Mouse (Mus musculus) heart, embryonic 16.5 days (tissue): ENCODE data around the gene Hivep3. TPM values are rescaled to one million over a fixed set of nuclear protein-coding genes. Genes with fewer than 3 reads are reported as not detected.

Experiments
- ATAC-seq: fragments of 200-750 bp; cut with Nextera tagmentation; replicated peaks from 2 replicates; pipeline ENCODE4 v1.8.0; 2017; ENCODE audit warnings: moderate number of reproducible peaks; ENCODE audit not compliant: insufficient read depth, low FRiP score; ENCODE audit errors: extremely low read depth
- H3K27ac ChIP-seq: fragments of 300-500 bp; sonication (generic); 2 replicates; pipeline ENCODE4 v1.5.1; 2014; ENCODE audit warnings: mild to moderate bottlenecking, low read length, control low read depth, moderate library complexity
- H3K27me3 ChIP-seq: fragments of 300-500 bp; sonication (generic); 2 replicates; pipeline ENCODE4 v1.6.1; 2014; ENCODE audit warnings: low read length, mixed read lengths; ENCODE audit not compliant: control insufficient read depth, insufficient read depth
- H3K36me3 ChIP-seq: fragments of 300-500 bp; sonication (generic); 2 replicates; pipeline ENCODE4 v1.6.1; 2014; ENCODE audit not compliant: control insufficient read depth, insufficient read depth
- H3K4me1 ChIP-seq: fragments of 300-500 bp; sonication (generic); 2 replicates; pipeline ENCODE4 v1.6.1; 2014; ENCODE audit warnings: low read length, mixed read lengths; ENCODE audit not compliant: control insufficient read depth, insufficient read depth
- H3K4me2 ChIP-seq: fragments of 300-500 bp; sonication (generic); 2 replicates; pipeline ENCODE4 v1.6.1; 2014; ENCODE audit warnings: low read depth, mild to moderate bottlenecking, control low read depth, low read length
- H3K4me3 ChIP-seq: fragments of 300-500 bp; sonication (generic); 2 replicates; pipeline ENCODE4 v1.5.1; 2014; ENCODE audit warnings: mild to moderate bottlenecking, control low read depth, low read length
- H3K9ac ChIP-seq: fragments of 300-500 bp; sonication (generic); 2 replicates; pipeline ENCODE4 v1.6.1; 2014; ENCODE audit warnings: low read length, control low read depth
- H3K9me3 ChIP-seq: fragments of 300-500 bp; sonication (generic); replicated peaks from 2 replicates; pipeline ENCODE4 v1.6.1; 2016; ENCODE audit warnings: low read length; ENCODE audit not compliant: control insufficient read depth
- WGBS: fragments of 180-500 bp; shearing (Covaris S2); extraction: QIAGEN DNeasy Blood & Tissue Kit; methylation state at CpG from one replicate; pipeline ENCODE4 v1.1.7; 2014; 5-methylcytosine and 5-hydroxymethylcytosine counted together
- polyA plus RNA-seq: library from polyadenylated mRNA; unstranded; fragments of >200 nt; fragmentation: Nextera tagmentation; extraction: Ambion mirVana; gene quantifications from 2 replicates; pipeline ENCODE4 v1.2.1, GENCODE M21; 2015

The Hivep3 gene
- polyA plus RNA-seq, 1 experiment from 2014 or later, result 9.4 TPM

- H3K9ac ChIP-seq, result no peak overlapping the region
- ATAC-seq, result no peak
- WGBS, result 30% methylated on average over 4 of the region's 4 CpGs
- H3K4me2 ChIP-seq, result no peak overlapping the region
- H3K27me3 ChIP-seq, result no peaks in the 10 kb centered on the region; the same call in 1 of the 2 replicates
- H3K4me3 ChIP-seq, result no peak overlapping the region
- H3K9me3 ChIP-seq, result no peaks in the 10 kb centered on the region
- no peaks in the 10 kb centered on the region; the same call in 1 of the 2 replicates for H3K4me1 ChIP-seq
- H3K36me3 ChIP-seq, result no peaks in the 10 kb centered on the region
- H3K27ac ChIP-seq, result no peak overlapping the region
Observed at GRCm38 (mm10) chr4:119914194-119914593, 180.6 kb downstream of the Hivep3 start.

DNA sequence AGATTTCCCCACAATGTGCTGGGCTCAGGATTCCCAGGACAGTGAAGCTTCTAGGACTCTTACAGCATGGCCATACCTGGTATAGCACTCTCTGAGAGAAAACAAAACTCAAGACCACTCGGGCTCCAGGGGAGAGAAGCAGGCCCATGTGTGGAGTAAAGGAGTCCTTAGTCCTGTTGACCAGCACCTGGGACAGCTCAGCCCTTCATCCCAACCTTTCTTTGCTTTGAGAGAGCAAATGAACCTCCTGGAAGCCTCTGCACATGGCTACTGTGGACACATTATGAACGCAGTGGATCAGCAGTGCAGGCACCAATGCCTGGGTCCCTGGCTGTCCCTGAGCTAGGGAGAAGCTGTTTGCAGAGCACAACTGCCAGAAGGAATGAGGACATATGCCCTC, 181.5 kb downstream of the Hivep3 start:
- Histone ChIP-seq H3K4me3 (no peak overlapping the region), H3K9ac (no peak overlapping the region), H3K27ac (no peak overlapping the region), H3K36me3 (no peaks in the 10 kb centered on the region), H3K4me1 (no peaks in the 10 kb centered on the region; the same call in 1 of the 2 replicates), H3K4me2 (no peak overlapping the region), H3K9me3 (no peaks in the 10 kb centered on the region), H3K27me3 (no peaks in the 10 kb centered on the region; the same call in 1 of the 2 replicates)
- no peak for ATAC-seq
- WGBS, result 65% methylated on average over 2 of the region's 2 CpGs

- 71% methylated on average over 7 of the region's 7 CpGs for WGBS
- no peak overlapping the region for H3K9ac ChIP-seq
- H3K4me1 ChIP-seq, result no peaks in the 10 kb centered on the region
- H3K4me2 ChIP-seq, result no peak overlapping the region
- no peak overlapping the region for H3K27ac ChIP-seq
- no peaks in the 10 kb centered on the region for H3K9me3 ChIP-seq
- no peaks in the 10 kb centered on the region for H3K36me3 ChIP-seq
- ATAC-seq, result no peak
- no peaks in the 10 kb centered on the region; the same call in 1 of the 2 replicates for H3K27me3 ChIP-seq
- no peak overlapping the region for H3K4me3 ChIP-seq
Observed at GRCm38 (mm10) chr4:119917502-119917901, 183.9 kb downstream of the Hivep3 start.

DNA sequence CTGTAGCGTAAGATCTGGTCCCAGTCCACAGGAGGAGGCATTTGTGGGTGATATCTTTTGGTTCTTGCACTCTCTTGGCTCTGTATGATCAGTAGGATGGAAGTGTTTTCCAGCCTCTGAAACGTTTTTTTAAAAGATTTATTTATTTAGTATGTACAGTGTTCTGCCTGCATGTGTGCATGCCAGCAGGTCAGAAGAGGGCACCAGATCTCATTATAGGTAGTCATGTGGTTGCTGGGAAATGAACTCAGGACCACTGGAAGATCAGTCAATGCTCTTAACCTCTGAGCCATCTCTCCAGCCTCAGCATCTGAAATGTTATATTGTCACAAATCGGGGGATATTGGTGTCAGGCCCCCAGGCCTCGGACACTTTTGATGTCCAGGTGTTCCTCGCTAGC, 185.8 kb downstream of the Hivep3 start:
- H3K27ac ChIP-seq, result no peak overlapping the region
- peaks cover 8% of the 10 kb centered on the region; the same call in 1 of the 2 replicates for H3K9me3 ChIP-seq
- H3K4me2 ChIP-seq, result no peak overlapping the region
- no peak overlapping the region for H3K4me3 ChIP-seq
- 75% methylated on average over 5 of the region's 5 CpGs for WGBS
- no peaks in the 10 kb centered on the region; the same call in 1 of the 2 replicates for H3K27me3 ChIP-seq
- H3K36me3 ChIP-seq, result no peaks in the 10 kb centered on the region
- no peak overlapping the region for H3K9ac ChIP-seq
- no peaks in the 10 kb centered on the region for H3K4me1 ChIP-seq
- ATAC-seq, result no peak

DNA sequence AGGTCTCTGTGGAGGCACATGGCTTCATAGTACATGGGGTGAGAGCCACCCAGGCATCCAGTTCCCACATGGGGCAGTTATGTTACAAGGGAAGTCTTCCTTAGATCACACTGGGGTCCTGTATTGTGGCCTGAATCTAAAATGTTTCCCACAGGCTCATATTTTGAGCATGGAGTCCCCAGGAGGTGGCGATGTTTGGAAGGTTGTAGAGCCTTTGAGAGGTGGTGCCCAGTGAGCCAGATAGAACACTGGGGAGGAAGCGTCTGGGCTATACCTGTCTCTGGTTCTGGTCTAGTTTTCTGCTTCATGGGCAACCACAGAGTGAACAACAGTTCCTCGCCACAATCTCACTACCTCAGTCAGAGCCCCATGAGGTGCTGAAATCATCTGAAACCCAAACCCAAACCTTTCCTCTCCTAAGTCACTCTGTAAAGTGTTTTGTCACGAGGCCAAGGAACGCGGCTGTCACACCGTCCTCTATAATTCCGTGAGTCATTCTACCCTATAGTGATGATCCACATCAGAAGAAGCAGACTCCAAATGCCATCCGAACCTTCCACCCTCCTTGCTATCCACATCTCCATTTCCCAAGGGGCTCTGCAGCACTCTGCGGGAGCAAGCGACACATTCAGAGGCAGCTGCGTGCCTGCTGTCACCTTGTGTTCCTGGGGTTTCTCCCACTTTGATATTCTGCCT, 187.6 kb downstream of the Hivep3 start:
- Histone ChIP-seq H3K36me3 (no peaks in the 10 kb centered on the region), H3K9ac (no peak overlapping the region), H3K27me3 (no peaks in the 10 kb centered on the region; the same call in 1 of the 2 replicates), H3K9me3 (peaks cover 8% of the 10 kb centered on the region; the same call in 1 of the 2 replicates), H3K4me1 (no peaks in the 10 kb centered on the region), H3K4me3 (no peak overlapping the region), H3K4me2 (no peak overlapping the region), H3K27ac (no peak overlapping the region)
- ATAC-seq, result no peak
- WGBS, result 76% methylated on average over 12 of the region's 12 CpGs

- no peak overlapping the region for H3K4me3 ChIP-seq
- H3K36me3 ChIP-seq, result no peaks in the 10 kb centered on the region
- no peaks in the 10 kb centered on the region for H3K4me1 ChIP-seq
- WGBS, result 66% methylated on average over 8 of the region's 8 CpGs
- no peaks in the 10 kb centered on the region; the same call in 1 of the 2 replicates for H3K27me3 ChIP-seq
- H3K27ac ChIP-seq, result no peak overlapping the region
- ATAC-seq, result no peak
- no peak overlapping the region for H3K4me2 ChIP-seq
- no peak overlapping the region for H3K9ac ChIP-seq
- H3K9me3 ChIP-seq, result peaks cover 8% of the 10 kb centered on the region; the same call in 1 of the 2 replicates
Observed at GRCm38 (mm10) chr4:119921723-119922266, 188.2 kb downstream of the Hivep3 start.

DNA sequence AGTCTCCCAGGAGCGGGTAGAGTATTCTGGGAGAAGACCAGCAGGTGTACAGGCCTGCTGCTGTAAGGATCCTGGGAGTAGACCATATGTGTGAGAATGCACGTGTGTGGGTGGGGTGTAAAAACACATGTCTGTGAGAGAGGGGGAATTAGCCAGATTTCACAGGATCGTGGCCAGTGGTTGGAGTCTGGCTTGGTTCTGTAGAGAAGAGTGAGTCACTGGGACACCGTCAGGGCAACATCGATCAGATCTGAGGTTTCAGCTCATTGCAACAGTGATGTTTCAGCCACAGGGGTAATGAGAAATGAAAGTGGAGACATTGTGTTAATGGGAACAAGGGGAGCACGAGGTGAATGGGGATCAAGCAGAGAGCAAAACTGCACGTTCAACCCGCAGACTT, 189.4 kb downstream of the Hivep3 start:
- 88% methylated on average over 8 of the region's 8 CpGs for WGBS
- no peak overlapping the region for H3K4me2 ChIP-seq

DNA sequence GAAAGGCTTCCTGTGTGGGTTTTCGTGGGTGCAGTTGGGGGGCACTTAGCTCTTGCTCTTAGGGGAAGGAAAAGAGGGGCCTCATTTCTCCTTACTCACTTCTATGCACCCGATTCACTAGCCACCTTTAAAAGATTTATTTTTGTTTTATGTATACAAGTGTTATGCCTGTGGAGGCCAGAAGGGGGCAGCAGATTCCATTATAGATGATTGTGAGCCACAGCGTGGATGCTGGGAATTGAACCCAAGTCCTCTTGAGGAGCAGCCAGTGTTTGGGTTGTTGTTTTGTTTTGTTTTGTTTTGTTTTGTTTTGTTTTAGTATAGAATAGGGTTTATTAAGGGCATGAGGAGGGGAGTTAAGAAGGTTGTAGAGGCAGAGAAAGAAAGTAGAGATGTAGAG, 189.8 kb downstream of the Hivep3 start:
- no peak overlapping the region for H3K4me2 ChIP-seq
- H3K36me3 ChIP-seq, result no peaks in the 10 kb centered on the region
- ATAC-seq, result no peak
- H3K27me3 ChIP-seq, result no peaks in the 10 kb centered on the region
- peaks cover 8% of the 10 kb centered on the region; the same call in 1 of the 2 replicates for H3K9me3 ChIP-seq
- no peak overlapping the region for H3K4me3 ChIP-seq
- H3K27ac ChIP-seq, result no peak overlapping the region
- WGBS, result 86% methylated on average over 3 of the region's 3 CpGs
- H3K4me1 ChIP-seq, result no peaks in the 10 kb centered on the region
- H3K9ac ChIP-seq, result no peak overlapping the region

More for the DNA sequence above, 189.4 kb downstream of the Hivep3 start:
- H3K9ac ChIP-seq, result no peak overlapping the region
- H3K4me3 ChIP-seq, result no peak overlapping the region
- H3K9me3 ChIP-seq, result peaks cover 8% of the 10 kb centered on the region; the same call in 1 of the 2 replicates
- no peak overlapping the region for H3K27ac ChIP-seq
- no peaks in the 10 kb centered on the region for H3K4me1 ChIP-seq
- no peak for ATAC-seq
- no peaks in the 10 kb centered on the region for H3K27me3 ChIP-seq
- H3K36me3 ChIP-seq, result no peaks in the 10 kb centered on the region

DNA sequence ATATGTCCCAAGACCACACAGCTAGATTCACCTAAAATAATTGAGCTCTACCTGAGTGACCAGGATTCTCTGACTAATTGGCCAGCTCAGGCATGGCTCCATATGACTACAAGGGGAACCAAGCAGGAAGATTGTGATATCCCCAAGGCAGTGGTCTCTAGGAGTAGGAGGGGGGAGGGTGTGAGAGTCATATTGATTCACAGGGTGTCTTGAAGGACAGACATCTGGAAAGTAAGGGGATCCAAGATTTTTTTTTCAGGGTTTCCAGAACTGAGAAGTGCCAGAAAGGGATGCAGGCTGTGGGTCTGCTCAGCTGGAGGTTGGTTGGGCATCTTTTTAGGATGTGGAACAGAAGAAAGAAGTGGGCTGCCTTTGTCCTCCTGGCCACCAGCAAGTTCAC, 191.5 kb downstream of the Hivep3 start:
- Histone ChIP-seq H3K4me2 (no peak overlapping the region), H3K9me3 (peaks cover 8% of the 10 kb centered on the region; the same call in 1 of the 2 replicates), H3K27ac (no peak overlapping the region), H3K36me3 (no peaks in the 10 kb centered on the region), H3K4me1 (no peaks in the 10 kb centered on the region), H3K27me3 (no peaks in the 10 kb centered on the region), H3K4me3 (no peak overlapping the region), H3K9ac (no peak overlapping the region)
- no peak for ATAC-seq
